Mouse (Mus musculus) lung, postnatal 10 days (tissue): ENCODE results near the gene Nmur1.
A peak's percentile ranks its signal among the peaks of the same experiment; 100 is the strongest.

ENCODE experiments used
- DNase-seq: peaks from one replicate; pipeline ENCODE4 v3.0.0; 2021

Nmur1 gene

DNA sequence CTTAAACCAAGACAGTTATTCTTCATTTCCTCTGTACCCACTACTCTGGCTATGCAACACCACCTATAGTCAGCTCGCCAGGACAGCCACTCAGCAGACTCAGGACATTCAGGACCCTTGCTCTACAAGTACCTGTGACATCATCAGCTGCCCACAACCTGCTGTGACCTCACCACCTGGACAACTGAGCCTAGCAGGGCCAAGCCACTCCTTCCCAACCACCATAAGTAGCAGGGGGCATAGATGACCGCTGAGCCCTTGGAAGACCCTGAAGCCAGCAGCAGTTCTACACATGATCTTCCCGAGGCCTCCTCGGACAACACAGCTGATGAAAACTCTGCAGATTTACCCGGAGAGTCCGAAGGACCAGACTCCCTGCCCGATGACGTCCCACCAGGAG lies at the start of gene Nmur1, which contains the start of gene Tex44:
Gene Nmur1, minus strand, starts transcription at position 101 of the 400 bp plus-strand sequence.
Gene Tex44, plus strand, starts transcription at position 202 of the 400 bp plus-strand sequence.
- DNase-seq: no peak

DNA sequence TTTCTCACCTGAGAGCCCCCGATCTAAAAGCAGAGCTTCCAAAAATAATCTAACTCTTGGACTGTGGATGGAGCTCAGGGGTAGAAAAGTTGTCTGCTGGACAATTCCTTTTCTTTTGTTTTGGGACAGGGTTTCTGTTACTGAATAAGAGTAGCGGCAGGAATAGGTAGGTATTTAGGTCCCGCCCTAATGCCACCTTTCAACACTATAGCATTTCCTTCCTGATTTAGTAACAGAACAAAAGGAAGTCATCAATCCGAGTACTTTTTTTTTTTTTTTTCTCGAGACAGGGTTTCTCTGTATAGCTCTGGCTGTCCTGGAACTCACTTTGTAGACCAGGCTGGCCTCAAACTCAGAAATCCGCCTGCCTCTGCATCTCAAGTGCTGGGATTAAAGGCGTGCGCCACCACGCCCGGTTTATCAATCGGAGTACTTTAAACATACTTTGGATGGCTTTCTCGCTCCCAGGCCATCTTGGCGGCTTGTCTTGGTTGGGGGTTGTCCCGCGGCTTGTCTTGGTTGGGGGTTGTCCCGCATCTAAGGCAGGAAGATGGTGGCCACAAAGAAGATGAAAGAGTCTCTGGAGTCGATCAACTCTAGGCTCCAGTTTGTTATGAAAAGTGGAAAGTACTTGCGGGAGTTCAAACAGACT lies 47.2 kb upstream of the Nmur1 start:
- DNase-seq: no peak

DNA sequence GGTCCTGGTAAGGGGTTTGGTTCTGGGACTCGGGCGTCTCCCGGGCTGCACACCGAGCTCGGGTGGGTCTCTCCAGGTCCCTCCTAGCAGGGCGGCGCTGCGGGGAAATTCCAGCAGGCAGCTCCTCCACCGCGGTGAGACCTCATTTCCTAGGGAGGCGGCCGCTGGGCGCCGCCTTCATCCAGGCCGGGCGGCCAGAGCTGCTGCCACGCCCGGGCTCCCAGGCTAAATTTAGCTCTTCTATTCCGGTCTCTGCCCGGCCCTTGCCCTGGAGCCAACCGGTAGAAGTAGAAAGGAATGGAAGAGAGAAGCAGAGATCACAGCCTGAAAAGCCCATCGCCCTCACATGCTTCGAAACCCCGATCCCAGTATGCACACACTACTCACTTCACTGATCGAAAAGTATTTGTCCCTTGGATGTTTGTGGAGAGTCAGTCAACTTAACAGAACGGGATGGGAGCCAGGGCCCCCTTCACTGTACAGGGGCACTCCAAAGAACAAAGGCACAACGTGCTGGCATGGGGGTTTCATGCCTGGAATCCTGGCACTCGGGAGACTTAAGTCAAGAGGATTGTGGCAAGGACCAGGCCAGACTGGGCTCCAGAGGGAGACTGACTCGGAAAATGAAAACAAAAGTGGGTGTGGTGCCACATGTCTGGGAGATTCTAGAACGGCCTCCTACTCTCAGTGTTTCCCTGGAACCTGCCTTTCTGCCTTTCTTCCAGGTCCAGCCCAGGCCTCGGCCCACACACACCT lies 46.3 kb upstream of the Nmur1 start:
- peak; percentile 91 for DNase-seq

DNA sequence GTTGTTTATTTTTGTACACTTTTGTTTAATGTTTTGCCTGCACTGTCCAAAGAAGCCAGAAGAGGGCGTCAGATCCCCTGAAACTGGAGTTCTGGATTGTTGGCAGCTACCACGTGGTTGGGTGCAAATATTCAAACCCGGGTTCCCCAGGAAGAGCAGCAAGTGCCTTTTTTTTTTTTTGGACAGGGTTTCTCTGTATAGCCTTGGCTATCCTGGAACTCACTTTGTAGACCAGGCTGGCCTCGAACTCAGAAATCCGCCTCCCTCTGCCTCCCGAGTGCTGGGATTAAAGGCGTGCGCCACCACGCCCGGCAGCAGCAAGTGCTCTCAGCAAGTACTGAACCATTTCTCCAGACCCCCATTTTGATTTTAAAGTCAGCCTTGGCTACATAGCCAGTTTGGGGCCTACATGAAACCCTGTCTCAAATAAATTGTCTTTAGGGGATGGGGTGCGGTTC lies 45.5 kb upstream of the Nmur1 start:
- peak; percentile 81 for DNase-seq

DNA sequence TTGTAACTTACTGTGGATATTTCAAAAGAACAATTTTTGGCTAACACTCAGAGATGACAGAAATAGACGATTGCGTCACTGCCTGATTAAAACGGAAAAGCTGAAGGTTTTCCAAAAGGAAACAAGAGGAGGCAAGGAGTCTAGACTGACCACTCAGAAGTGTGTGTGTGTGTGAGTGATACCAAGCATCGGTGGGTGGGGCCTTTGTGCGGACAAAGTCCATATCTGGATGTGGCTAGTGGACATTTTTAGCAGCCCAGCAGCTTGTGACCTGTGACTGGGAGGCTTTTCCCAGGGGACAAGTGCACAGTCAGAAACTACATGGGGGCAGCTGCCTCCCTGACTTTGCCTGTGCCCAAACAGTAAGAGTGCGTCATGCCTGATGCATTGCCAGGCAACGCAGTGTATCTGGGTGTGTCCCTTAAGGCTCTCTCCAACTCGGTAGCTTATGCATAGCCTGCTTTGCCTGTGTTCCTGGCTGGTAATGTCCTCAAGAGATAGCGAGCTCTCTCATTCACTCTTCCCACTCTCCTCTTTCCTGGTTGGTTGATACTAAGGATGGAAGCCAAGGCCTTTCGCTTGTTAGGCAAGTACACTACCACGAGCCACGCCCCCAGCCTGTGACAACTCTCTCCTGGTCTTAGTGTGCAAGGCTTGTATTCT lies 44.6 kb upstream of the Nmur1 start:
- peak; percentile 94 for DNase-seq

DNA sequence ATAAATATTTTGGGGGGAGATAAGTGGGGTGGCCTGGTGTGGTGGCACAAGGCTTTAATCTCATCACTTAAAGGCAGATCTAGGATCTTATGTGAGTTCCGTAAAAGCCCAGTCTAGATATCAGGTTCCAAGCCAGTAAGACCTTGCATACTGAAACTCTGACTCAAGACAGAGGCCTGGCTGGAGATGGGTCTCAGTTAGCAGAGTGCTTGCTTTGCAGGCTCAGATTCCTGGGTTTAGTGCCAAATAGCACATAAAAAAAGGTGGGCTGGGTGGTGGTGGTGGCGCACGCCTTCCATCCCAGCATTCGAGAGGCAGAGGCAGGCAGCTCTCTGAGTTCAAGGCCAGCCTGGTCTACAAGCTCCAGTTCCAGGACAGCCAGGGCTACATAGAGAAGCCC lies 43.8 kb upstream of the Nmur1 start:
- no peak for DNase-seq

DNA sequence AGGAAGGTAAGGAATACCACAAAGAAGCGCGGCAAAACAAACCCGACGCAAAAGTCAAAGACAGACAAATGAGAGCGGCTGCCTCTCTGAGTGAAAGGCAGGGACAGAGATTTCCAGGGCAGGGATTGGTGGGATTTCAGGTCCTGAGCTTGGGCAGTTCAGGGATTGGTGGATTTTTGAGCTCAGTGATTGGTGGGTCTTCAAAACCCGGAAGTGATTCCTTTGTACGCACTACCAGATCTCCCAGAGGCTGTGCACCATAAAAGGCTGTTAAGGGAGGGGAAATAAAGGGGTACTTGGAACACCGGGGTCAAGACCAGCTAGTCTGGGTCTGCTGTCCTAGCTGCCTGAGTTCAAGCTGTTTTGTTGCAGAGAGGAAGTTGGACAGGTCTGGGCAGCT lies 41.4 kb upstream of the Nmur1 start:
- DNase-seq: no peak

DNA sequence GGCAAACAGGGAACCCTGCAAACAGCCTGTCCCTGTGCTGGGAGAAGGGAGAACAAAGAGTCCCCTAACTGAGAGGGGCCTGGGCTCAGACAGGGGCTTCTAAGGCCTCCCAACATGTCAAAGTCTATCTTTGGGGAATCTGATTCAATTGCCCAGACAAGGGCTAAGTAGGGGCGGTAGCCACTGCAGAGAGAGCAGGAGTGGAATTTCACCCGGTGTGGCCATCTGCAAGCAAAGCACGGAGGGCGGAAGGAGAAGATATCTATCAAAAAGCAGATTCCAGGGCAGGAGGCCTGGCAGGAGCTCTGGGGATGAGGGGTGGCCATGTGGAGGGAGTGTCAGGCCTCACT lies 38.8 kb upstream of the Nmur1 start:
- peak; percentile 40 for DNase-seq

DNA sequence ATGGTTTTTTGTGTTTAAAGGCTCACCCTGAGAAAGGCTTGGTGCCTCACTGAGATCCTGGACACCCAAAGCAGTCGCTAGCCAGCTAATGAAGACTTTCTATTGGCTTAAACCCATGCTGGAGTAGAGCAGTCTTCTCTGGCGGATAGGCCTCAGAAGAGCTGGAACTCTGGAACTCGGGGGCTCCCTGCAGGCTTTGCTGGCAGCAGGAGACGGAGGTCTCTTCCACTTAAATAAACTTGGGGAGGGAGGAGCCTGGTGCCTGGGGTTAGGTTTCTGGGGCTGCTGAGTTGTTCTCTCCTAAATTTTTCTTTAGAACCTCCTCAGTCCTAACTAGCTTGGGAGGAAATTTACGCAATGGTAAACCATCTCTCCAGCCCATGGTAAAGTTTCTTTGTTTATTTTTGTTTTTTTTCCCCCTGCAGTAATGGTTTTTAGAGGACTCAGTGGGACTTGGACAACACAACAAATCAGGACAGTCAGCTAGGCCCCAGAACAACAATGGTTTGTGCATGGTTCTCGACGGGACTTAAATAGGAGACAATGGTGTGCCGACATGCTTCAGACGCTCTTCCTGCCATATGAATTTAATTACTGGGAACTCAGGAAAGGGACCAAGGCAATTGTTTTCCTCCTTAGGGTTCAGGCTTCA lies 38.3 kb upstream of the Nmur1 start:
- DNase-seq: no peak

DNA sequence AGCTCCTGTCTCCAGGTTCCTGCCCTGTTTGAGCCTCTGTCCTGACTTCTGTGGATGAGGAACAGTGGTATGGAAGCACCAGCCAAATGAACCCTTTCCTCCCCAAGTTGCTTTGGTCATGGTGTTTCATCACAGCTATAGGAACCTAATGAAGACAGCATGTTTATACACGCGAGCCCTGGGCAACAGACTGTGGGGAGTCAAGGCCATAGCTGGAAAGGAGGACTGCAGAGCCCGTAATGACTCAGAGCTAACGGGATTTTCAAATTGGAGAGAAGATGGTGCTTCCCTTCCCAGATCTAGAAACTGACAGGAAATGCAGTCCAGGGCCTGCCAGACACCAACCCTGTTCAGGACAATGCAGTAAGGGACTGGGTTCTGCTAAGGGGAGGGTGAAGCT lies 33.3 kb upstream of the Nmur1 start:
- DNase-seq: no peak

DNA sequence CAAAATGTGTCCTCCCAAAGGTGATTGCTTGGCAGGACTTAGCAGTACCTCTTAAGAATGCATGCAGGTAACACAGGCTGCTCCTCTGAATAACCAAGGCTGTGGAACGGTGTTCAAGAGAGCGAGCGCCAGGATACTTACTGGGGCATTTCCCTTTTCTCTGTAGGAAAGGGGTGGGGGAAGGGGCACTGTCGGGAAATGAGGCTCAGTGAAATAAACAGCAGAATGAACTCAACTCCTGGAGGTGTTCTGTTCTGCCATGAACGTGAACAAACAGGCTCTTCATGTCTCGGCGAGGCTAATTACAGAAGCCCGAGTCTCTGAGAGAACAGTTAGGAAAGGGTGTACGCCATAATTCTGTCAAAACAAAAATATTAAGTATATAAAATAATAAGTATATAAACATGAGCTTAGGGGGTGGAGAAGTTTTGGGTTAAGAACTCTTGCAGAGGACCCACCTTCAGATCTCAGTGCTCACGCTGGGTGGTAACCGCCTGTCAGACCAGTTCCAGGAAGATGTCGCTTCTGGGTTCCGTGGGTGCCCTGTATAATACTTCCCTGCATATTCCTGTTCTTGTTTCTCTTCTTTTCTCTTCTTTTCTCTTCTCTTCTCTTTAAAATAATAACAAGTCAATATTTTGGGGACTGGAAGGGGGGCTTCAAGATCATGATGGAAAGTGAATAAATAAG lies 31.0 kb upstream of the Nmur1 start:
- no peak for DNase-seq

DNA sequence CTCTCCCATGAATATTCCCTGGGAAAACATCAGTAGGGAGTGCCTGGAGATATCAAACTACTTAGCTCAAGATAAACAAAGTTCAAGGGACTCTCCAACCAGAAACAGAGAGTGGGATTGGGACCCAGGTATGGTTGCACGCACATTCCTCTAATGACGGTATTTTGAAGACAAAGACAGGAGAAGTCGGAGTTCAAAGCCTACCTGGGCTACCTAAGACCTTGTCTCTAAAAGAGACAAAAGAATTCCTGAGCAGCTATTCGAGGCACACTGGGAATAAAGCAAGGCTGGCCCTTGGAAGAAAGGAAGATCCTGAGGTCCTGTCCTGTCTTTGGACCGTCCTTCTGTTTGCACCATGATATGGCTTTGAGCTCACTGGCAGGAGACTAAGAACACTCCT lies 26.7 kb upstream of the Nmur1 start:
- DNase-seq: no peak

DNA sequence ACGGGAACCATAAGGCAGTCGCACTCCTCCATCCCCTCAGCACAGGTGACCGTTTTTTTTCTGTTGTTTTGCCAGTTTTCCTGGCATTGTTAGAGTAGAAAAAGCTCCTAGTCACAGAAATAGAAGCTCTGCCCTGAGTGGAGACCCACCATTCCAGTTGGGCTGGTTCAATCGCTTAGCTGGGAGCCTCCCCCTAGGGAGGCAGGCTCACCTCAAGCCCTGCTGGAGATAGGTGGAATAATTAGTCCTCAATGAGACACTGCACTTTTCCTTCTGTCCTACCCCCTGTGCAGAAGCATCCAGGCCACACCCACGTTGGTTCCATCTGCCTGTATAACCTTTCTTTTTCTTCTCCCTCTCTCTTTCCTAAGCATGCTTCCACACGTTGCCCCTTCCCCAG lies 23.9 kb upstream of the Nmur1 start:
- DNase-seq: no peak

DNA sequence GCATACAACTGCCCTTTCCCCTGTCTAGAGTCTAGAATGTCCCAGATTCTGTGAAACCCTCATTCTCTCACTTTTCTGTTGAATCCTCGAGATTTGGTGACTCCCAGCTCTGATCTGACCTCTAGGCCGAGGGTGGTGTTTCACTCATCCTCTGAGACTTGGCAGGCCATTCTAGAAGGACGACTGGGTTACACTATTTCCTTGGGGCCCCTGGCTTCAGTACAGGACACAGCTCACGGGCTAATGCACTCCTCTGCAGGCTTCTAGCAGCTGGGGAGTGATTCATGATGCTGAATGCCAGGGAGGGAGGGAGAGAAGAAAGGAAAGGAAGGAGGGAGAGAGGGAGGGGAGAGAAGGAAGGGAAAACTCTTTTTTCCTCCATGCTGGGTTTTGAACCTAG lies 22.2 kb upstream of the Nmur1 start:
- DNase-seq: peak; percentile 78

DNA sequence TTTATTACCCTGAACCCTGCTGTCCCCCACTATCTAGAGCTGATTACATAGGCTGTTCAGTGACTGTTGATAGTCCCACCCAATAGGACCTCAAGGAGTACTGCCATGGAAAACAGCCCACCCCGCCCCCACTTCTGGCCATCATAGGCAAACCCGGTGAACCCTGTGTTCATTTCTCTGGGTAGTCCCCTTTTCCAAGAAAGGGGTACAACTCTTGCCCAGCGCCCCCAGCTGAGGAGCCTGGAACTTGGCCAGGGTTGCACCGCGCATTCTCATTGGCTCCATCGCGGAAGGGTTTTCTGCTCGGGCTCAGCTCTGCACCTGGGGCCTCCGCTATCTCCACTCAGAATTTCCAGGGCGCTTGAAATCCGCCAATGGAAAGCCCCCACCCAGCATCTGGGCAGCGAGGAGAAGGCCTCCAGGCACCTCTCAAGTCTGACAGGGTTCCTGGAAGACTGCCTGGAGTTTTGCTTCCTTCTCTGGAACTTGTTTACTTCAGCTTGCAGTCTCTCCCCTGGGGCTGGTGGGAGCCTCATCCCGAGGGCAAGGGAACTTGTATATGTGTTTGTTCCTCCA lies 21.7 kb upstream of the Nmur1 start:
- DNase-seq: peak; percentile 88

DNA sequence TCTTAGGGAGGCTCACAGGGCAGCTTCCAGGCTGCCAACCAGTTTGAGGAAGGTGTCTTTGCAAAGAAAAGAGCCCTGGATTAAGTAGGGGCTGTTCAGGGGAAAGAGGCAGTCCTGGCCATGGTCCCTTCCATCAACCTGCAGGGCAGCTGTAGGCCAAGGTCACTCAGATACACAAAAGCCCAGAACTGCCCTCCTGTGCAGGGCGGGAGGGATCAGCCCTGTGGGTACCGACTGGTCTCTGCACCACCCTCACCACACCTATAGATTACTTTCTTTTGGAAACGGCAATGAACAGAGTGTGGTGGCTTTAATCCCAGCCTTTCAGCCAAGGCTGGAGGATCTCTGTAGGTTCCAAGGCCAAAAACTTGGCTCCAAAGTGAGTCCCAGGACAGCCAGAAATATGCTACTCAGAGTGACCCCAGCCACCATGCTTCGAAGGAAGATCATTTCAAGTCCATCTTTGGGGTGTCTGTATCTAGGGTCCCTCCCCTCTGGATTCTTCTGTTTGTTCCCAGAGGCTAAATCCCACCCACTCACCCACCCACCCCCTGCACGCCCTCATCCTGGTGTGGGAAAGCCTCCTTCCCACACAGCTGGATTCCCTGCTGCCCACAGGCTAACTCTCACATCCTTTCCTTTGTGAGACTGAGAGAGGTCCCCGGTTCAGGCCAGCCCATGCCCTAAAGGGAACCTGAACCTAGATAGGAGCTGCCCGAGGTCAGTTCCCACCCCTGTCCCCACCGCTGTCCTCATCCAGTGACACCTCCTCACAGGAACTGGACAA lies 17.6 kb upstream of the Nmur1 start:
- DNase-seq: peak; percentile 41

DNA sequence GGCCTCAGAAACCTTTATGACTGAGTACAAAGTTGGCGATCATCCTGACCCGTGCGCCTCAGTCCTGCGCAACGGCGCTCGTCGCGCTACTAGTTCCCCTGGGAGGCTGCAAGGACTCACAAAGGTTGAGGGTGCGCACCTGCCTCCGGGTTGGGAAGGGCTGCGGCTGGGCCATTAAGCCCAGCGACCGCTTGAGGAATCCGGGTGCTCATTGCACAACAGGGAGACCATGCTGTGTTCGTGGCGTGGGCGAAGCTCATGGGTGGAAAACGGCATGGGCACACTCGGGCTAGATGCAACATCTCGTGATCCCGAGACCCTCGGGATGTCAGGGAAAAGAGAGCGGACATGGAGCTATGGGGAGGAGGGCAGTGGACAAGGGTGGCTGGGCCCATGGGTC lies 16.8 kb upstream of the Nmur1 start:
- no peak for DNase-seq

DNA sequence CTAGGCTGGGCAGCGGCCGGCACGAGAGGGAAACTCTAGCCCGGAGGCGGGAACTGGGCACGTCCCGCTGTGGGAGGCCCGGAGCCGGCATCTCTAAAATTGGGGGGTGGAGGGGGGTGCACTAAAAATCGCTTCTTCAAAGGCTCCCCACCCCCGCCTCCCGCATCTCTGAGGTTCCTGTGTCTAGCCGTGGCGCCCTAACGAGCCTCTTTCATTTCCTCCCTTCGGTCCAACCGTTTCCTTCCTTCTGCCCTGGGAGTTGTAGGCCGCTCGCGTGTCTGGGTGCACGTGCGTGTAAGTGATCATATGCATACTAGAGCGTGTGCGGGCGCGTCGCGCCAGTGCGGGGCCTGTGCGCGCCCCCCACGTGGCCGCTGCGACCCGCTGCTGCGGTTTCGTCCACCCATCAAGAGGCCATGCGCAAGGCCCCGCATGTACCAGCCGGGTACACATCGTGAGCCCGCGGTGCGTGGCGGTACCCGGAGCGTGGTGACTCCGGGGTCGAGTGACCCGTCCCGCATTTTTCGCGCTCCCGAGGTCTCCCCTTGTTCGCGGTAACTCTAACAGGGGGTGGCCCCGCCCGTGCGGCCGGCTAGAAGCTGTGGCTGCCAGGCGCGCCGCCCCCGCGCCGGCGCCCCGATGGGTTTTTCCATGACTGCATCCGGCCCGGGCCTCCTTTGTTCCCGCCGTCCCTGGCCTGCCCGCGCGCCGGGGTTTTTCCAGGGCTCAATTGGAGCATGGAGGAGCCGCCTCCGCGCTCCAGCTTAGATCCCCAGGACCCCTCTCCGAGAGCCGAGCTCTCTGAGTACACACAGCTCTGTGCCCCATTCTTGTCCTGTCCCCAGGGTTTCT lies 16.2 kb upstream of the Nmur1 start:
- peak; percentile 94 for DNase-seq

DNA sequence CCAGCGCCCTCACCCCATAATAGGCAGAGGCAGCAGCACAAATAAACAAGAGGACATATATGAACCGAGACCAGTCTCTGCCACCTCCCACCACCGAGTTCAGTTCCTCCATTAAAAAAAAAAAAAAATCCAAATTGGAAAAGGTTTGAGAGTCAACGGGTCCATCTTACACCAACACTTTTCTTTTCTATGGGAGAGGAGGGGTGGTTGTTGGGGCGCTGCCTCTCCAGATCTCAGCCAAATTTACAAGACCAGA lies 15.6 kb upstream of the Nmur1 start:
- DNase-seq: no peak

DNA sequence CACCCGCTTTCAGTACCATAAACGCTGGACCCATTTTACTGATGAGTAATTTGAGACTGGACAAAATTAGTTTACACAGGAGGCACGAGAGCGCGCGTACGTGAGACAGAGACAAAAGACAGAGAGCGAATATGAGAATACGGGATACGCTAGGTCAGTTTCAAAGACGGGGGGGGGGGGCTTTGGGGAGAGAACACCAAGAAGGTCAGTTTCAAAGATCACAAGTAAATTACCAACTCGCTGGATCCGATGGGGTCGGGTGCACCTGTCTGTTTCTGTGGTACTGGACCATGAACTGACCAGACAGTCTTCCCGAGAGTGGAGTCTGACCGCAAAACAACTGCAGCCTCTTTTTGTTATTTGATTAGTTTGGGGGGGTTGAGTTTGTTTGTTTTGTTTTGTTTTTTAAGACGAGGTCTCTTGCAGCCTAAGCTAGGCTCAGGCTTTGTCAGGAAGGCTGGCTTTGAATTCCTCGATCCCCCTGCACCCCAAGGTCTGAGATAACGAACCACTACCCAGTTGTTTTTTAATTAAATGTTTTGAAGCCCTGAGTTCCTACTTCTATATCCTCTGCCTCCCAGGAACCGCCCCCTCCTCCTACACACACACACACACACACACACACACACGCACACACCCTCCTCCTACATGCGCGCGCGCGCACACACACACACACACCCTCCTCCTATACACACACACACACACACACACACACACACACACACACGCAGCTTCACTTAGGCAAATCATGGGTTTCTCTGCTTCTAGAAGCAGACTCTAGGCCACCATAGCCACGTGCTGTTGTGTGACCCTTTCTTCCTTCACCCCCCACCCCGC lies 15.1 kb upstream of the Nmur1 start:
- DNase-seq: peak; percentile 82
